Mouse (Mus musculus): ENCODE measurements at regions not wholly inside any gene's neighbourhood (a gene's known extent, or its start where the extent isn't known, plus 50 kb on each side); places are given as distances from the start of the nearest gene placed in this dataset.

DNA sequence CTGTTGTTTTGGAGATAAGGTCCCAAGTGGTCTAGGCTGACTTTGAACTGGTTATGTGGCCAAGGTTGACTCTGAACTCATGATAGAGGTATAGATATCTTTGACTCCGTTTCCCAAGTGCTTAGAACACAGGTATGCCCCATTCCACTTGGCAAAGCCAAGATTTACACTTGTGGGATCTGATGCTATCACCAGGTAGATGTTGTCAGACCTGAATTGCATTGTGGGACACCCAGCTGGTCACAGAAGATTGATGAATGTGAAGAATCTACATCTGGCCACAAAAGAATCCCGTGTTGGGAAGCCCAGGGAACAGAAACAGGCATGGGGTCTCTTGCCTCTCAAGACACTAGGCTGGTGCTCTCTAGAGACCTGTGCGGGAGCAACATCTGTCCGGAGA is 166.4 kb downstream of the Ly86 start:
- WGBS (ENCODE audit: insufficient replicate concordance): 69% methylated on average over 4 of the region's 4 CpGs

DNA sequence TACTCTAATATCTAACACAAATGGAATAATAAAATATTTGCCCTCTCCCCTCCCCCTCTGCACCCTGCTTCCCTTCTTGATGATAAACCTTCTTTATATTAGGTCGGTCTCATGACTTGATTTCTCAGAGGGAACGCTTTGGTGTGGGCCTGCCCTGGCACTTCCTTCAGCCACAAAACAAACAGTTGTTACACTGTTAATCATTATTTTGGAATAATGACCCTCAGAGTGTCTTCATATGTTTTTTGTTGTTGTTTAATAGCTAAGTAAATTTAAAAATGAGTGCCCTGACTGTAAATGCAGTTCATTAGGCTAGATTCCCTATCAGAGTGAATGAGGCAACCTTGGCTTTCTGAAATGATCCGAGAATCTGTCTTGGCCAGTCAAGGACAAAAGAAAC is 167.8 kb downstream of the Ly86 start:
- Histone ChIP-seq H3K36me3 (replicated peaks; ENCODE audit: insufficient read depth, low read length) (no peaks in the 10 kb centered on the region), H3K27ac (ENCODE audit: low read depth) (no peak overlapping the region), H3K27me3 (ENCODE audit: insufficient read depth, low read length) (no peaks in the 10 kb centered on the region), H3K4me2 (ENCODE audit: low read depth, low read length) (no peak overlapping the region), H3K9ac (replicated peaks) (no peak overlapping the region), H3K4me3 (ENCODE audit: low read depth, low read length) (no peak overlapping the region), H3K4me1 (ENCODE audit: insufficient read depth) (peaks cover 31% of the 10 kb centered on the region), H3K9me3 (ENCODE audit: low read length) (no peaks in the 10 kb centered on the region)
- 43% methylated on average over 3 of the region's 3 CpGs for WGBS (ENCODE audit: insufficient replicate concordance)
- no peak for DNase-seq
- TF ChIP-seq CTCF (IDR thresholded peaks at IDR 0.05; ENCODE audit: low read depth) (no peak), EP300 (IDR thresholded peaks at IDR 0.05; ENCODE audit: low read depth) (no peak)
- no peak for ATAC-seq

More for the DNA sequence above, 166.4 kb downstream of the Ly86 start:
- H3K4me1 ChIP-seq (ENCODE audit: insufficient read depth): peaks cover 42% of the 10 kb centered on the region
- H3K36me3 ChIP-seq (replicated peaks; ENCODE audit: insufficient read depth, low read length): no peaks in the 10 kb centered on the region
- no peak for TF ChIP-seq CTCF (IDR thresholded peaks at IDR 0.05; ENCODE audit: low read depth)
- no peak for TF ChIP-seq EP300 (IDR thresholded peaks at IDR 0.05; ENCODE audit: low read depth)
- ATAC-seq: no peak
- no peak overlapping the region for H3K4me3 ChIP-seq (ENCODE audit: low read depth, low read length)
- no peak overlapping the region for H3K27ac ChIP-seq (ENCODE audit: low read depth)
- no peak for DNase-seq
- H3K4me2 ChIP-seq (ENCODE audit: low read depth, low read length): no peak overlapping the region
- H3K9ac ChIP-seq (replicated peaks): no peak overlapping the region
- no peaks in the 10 kb centered on the region for H3K27me3 ChIP-seq (ENCODE audit: insufficient read depth, low read length)
- H3K9me3 ChIP-seq (ENCODE audit: low read length): no peaks in the 10 kb centered on the region

DNA sequence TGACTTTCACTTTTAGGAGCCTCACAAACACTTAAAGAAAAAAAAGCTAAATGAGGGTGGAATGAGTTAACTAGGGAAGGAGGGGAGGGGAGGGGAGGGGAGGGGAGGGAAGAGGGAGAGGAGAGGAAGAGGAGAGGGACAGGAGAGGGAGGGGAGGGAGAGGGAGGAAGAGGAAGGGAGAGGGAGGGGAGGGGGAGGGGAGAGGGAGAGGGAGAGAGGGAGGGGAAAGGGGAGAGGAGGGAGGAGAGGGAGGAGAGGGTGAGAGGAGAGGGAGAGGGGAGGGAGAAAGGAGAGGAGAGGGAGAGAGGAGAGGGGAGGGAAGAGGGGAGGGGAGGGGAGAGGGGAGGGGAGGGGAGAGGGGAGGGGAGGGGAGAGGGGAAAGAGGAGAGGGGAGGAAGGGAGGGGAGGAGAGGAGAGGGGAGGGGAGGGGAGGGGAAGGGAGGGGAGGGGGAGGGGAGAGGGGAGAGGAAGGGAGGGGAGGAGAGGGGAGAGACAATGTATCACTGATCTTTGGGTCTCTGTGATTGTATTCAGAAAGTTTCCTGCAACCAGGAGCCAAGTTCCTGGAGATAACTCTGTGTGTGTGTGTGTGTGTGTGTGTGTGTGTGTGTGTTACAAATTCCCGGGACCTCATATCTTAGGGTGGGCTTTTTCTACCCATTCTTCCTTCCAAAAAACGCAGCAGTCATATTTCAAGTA is 168.3 kb downstream of the Ly86 start:
- Histone ChIP-seq H3K4me2 (ENCODE audit: low read depth, low read length) (no peak overlapping the region), H3K9me3 (ENCODE audit: low read length) (no peaks in the 10 kb centered on the region), H3K27ac (ENCODE audit: low read depth) (peak overlapping the region; percentile 50; the same call in 1 of the 2 replicates), H3K27me3 (ENCODE audit: insufficient read depth, low read length) (no peaks in the 10 kb centered on the region), H3K4me3 (ENCODE audit: low read depth, low read length) (no peak overlapping the region), H3K4me1 (ENCODE audit: insufficient read depth) (peaks cover 26% of the 10 kb centered on the region), H3K36me3 (replicated peaks; ENCODE audit: insufficient read depth, low read length) (no peaks in the 10 kb centered on the region), H3K9ac (replicated peaks) (no peak overlapping the region)
- WGBS (ENCODE audit: insufficient replicate concordance): 29% methylated on average over 2 of the region's 2 CpGs
- ATAC-seq (no peak), DNase-seq (no peak)
- no peak for TF ChIP-seq EP300 (IDR thresholded peaks at IDR 0.05; ENCODE audit: low read depth)
- no peak for TF ChIP-seq CTCF (IDR thresholded peaks at IDR 0.05; ENCODE audit: low read depth)

DNA sequence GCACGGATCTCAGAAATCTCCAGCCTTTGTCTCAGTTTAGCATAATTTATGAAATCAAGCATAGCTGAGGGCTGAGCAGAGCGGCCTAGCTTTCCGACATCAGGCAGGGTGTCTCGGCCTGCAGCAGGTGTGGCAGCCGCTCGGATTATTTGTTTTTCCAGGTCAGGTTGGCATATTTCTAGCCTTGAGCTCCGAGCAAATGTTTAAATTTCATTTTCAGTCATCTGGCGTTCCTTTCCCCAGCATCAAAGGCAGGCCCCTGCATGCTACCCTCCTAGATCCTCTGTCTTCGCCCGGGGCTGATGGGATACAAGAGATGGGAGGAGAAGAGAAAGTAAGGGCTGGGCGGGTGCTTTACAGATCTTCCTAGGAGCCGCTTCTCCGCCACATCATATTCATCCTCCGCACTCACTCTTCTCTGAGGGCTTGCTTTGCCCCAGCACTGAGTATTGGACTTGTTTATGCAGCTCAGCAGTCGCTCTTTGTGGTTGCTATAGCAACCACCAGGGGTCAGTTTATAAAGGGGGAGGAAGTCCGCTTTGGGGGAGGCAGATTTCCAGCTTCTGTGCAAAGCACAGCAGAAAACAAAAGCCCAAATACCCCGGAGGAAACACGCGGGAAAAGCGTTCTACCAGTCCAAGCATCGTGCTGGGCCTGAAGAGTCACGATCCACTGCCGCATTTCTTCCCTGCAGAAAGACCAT is 169.0 kb downstream of the Ly86 start:
- Histone ChIP-seq H3K27me3 (ENCODE audit: insufficient read depth, low read length) (no peaks in the 10 kb centered on the region), H3K27ac (ENCODE audit: low read depth) (peak overlapping the region; percentile 50), H3K36me3 (replicated peaks; ENCODE audit: insufficient read depth, low read length) (no peaks in the 10 kb centered on the region), H3K9me3 (ENCODE audit: low read length) (no peaks in the 10 kb centered on the region), H3K4me3 (ENCODE audit: low read depth, low read length) (no peak overlapping the region), H3K4me1 (ENCODE audit: insufficient read depth) (peaks cover 19% of the 10 kb centered on the region), H3K9ac (replicated peaks) (no peak overlapping the region), H3K4me2 (ENCODE audit: low read depth, low read length) (peak overlapping the region; percentile 33; the same call in 1 of the 2 replicates)
- WGBS (ENCODE audit: insufficient replicate concordance): 27% methylated on average over 23 of the region's 23 CpGs
- no peak for DNase-seq
- TF ChIP-seq EP300 (IDR thresholded peaks at IDR 0.05; ENCODE audit: low read depth) (0 out of 2 replicates have a peak, but pooled peaks have one; percentile 14), CTCF (IDR thresholded peaks at IDR 0.05; ENCODE audit: low read depth) (0 out of 2 replicates have a peak, but pooled peaks have one; percentile 2)
- peak; percentile 31; the same call in 1 of the 2 replicates for ATAC-seq

DNA sequence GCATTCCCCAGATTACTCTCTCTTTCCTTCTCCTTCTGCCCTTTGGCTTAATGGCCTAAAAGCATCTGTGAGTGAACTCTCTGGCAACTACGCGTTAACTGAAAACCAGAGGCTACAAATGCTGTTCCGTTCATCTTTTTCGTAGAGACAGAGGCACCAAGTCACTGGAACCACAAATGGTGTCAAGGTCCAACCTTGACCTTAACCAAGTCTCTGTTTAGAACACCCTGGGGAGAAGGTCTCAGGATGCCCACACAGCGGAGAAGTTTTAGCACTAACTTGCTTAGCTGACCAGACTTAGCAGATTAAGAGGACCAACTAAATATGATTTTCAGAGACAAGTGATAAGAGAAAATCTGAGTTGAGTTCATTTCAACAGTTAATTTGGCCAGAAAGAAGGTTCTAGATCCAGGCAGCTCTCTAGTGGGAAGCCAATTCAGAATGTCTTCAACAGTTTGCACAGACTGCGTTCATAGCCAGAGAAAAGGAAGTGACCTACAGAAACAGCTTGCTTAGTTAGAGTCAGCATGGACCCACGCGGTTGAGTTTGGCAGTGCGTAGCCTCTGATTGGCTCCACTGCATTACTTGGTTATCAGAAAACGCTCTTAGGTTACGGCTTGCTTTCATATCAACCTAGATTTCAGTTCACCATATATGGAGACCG is 169.8 kb downstream of the Ly86 start:
- H3K9ac ChIP-seq (replicated peaks): no peak overlapping the region
- no peak for DNase-seq
- no peaks in the 10 kb centered on the region for H3K36me3 ChIP-seq (replicated peaks; ENCODE audit: insufficient read depth, low read length)
- WGBS (ENCODE audit: insufficient replicate concordance): 65% methylated on average over 12 of the region's 12 CpGs
- 0 out of 2 replicates have a peak, but pooled peaks have one; percentile 5 for TF ChIP-seq EP300 (IDR thresholded peaks at IDR 0.05; ENCODE audit: low read depth)
- TF ChIP-seq CTCF (IDR thresholded peaks at IDR 0.05; ENCODE audit: low read depth): no peak
- no peak overlapping the region for H3K4me2 ChIP-seq (ENCODE audit: low read depth, low read length)
- H3K4me1 ChIP-seq (ENCODE audit: insufficient read depth): peaks cover 11% of the 10 kb centered on the region
- no peak overlapping the region for H3K4me3 ChIP-seq (ENCODE audit: low read depth, low read length)
- no peak for ATAC-seq
- H3K9me3 ChIP-seq (ENCODE audit: low read length): no peaks in the 10 kb centered on the region
- H3K27me3 ChIP-seq (ENCODE audit: insufficient read depth, low read length): no peaks in the 10 kb centered on the region
- H3K27ac ChIP-seq (ENCODE audit: low read depth): peak overlapping the region; percentile 5; the same call in 1 of the 2 replicates
